Mouse (Mus musculus) forebrain, postnatal 0 days (tissue): ENCODE results near the gene Anks6. TPM values are rescaled to one million over a fixed set of nuclear protein-coding genes. Genes with fewer than 3 reads are reported as not detected.

Source experiments
- ATAC-seq: fragments of 200-750 bp; cut with Nextera tagmentation; 2 replicates; pipeline ENCODE4 v1.8.0; 2017; ENCODE audit warnings: mild to moderate bottlenecking, moderate library complexity
- DNase-seq: peaks from one replicate; pipeline ENCODE4 v3.0.0-alpha.2; 2015
- H3K27ac ChIP-seq: fragments of 300-500 bp; sonication (generic); 2 replicates; pipeline ENCODE4 v1.5.1; 2014; ENCODE audit warnings: low read depth, mild to moderate bottlenecking, antibody characterized with exemption, low read length, moderate library complexity, mixed read lengths
- H3K27me3 ChIP-seq: fragments of 300-500 bp; sonication (generic); 2 replicates; pipeline ENCODE4 v1.6.1; 2014; ENCODE audit warnings: mild to moderate bottlenecking, low read length, mixed read lengths; ENCODE audit not compliant: insufficient read depth
- H3K36me3 ChIP-seq: fragments of 300-500 bp; sonication (generic); 2 replicates; pipeline ENCODE4 v1.6.1; 2014; ENCODE audit warnings: mild to moderate bottlenecking, moderate library complexity; ENCODE audit not compliant: insufficient read depth
- H3K4me1 ChIP-seq: fragments of 300-500 bp; sonication (generic); 2 replicates; pipeline ENCODE4 v1.6.1; 2014; ENCODE audit warnings: antibody characterized with exemption; ENCODE audit not compliant: insufficient read depth
- H3K4me2 ChIP-seq: fragments of 300-500 bp; sonication (generic); 2 replicates; pipeline ENCODE4 v1.6.1; 2014; ENCODE audit warnings: low read depth, mild to moderate bottlenecking, moderate library complexity
- H3K4me3 ChIP-seq: fragments of 300-500 bp; sonication (generic); 2 replicates; pipeline ENCODE4 v1.5.1; 2014; ENCODE audit warnings: low read depth, low read length, mixed read lengths
- H3K9ac ChIP-seq: fragments of 300-500 bp; sonication (generic); 2 replicates; pipeline ENCODE4 v1.6.1; 2014; ENCODE audit warnings: mild to moderate bottlenecking
- H3K9me3 ChIP-seq: fragments of 300-500 bp; sonication (generic); 2 replicates; pipeline ENCODE4 v1.6.1; 2016; ENCODE audit warnings: low read length
- CTCF ChIP-seq: sonication (generic); IDR thresholded peaks from 2 replicates; pipeline ENCODE4 v1.5.1; 2016; ENCODE audit warnings: antibody characterized with exemption, control low read depth, low read depth
- WGBS: fragments of 180-500 bp; shearing (Covaris S2); extraction: QIAGEN DNeasy Blood & Tissue Kit; methylation state at CpG from one replicate; pipeline ENCODE4 v1.1.7; 2014; 5-methylcytosine and 5-hydroxymethylcytosine counted together
- polyA plus RNA-seq: library from polyadenylated mRNA; unstranded; fragments of >200 nt; fragmentation: Nextera tagmentation; extraction: Ambion mirVana; gene quantifications from 2 replicates; pipeline ENCODE4 v1.2.1, GENCODE M21; 2015
- total RNA-seq: library from RNA; depleted of rRNA; stranded (reverse); fragments of >200 nt; gene quantifications from 2 replicates; pipeline ENCODE4 v1.2.3, GENCODE M21; 2014; rRNA removed

Anks6 gene
- total and polyA plus RNA-seq, 2 experiments from 2014 or later, result 2.1 to 11.0 TPM

DNA sequence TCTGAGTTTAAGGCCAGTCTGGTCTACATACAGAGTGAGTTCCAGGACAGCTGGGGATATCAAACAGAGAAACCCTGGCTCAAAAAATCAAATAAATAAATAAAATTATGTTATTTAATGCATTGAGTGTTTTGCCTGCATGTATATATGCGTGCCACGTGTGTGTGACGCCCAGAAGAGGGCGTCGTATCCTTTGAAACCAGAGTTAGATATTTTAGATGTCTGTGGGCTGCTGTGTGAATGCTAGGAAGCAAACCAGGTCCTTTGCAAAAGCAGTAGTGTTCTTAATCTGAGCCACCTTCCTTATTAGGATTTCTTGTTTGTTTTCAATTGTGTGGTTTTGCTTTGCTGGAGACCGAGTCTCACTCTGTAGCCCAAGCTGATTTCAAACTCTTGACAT, 78.9 kb downstream of the Anks6 start:
- Histone ChIP-seq H3K4me3 (no peak overlapping the region), H3K4me2 (no peak overlapping the region), H3K9me3 (no peaks in the 10 kb centered on the region), H3K27ac (no peak overlapping the region), H3K9ac (no peak overlapping the region), H3K27me3 (no peaks in the 10 kb centered on the region), H3K4me1 (no peaks in the 10 kb centered on the region), H3K36me3 (no peaks in the 10 kb centered on the region)
- DNase-seq, result no peak
- WGBS, result 89% methylated on average over 6 of the region's 6 CpGs
- no peak for ATAC-seq
- TF ChIP-seq CTCF, result no peak

GRCm38 (mm10) chr4:46977161-46977560, 80.1 kb downstream of the Anks6 start:
- Histone ChIP-seq H3K4me2 (no peak overlapping the region), H3K4me3 (no peak overlapping the region), H3K4me1 (no peaks in the 10 kb centered on the region), H3K9ac (no peak overlapping the region), H3K9me3 (no peaks in the 10 kb centered on the region), H3K36me3 (no peaks in the 10 kb centered on the region), H3K27ac (no peak overlapping the region), H3K27me3 (no peaks in the 10 kb centered on the region)
- 92% methylated on average over 7 of the region's 7 CpGs for WGBS
- no peak for TF ChIP-seq CTCF
- ATAC-seq (no peak), DNase-seq (no peak)

- H3K27me3 ChIP-seq, result no peaks in the 10 kb centered on the region
- 70% methylated on average over 11 of the region's 11 CpGs for WGBS
- DNase-seq, result no peak
Measured at GRCm38 (mm10) chr4:46976671-46977071, 80.6 kb downstream of the Anks6 start.

DNA sequence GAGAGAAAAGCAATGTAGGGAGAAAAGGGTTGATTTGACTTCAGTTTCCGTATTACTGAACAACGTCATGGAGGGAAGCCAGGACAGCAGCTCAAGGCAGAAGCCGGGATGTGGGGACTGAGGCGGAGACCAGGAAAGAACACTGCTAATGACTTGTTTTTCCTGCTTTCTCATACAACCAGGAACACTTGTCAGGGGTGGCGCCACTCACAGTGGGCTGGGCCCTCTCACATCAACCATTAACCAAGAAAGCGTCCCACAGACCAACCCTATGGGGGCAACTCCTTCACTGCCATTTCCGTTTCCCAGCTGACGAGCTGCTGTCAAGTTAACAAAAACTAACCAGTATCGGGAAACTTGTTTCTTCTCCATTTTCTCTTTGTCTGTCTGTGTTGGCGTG, 83.9 kb downstream of the Anks6 start:
- no peaks in the 10 kb centered on the region for H3K4me1 ChIP-seq
- H3K9me3 ChIP-seq, result no peaks in the 10 kb centered on the region
- H3K27me3 ChIP-seq, result no peaks in the 10 kb centered on the region
- H3K4me2 ChIP-seq, result no peak overlapping the region
- no peak for DNase-seq
- H3K36me3 ChIP-seq, result no peaks in the 10 kb centered on the region
- 68% methylated on average over 10 of the region's 10 CpGs for WGBS
- no peak overlapping the region for H3K27ac ChIP-seq
- no peak overlapping the region for H3K4me3 ChIP-seq
- TF ChIP-seq CTCF, result no peak
- no peak for ATAC-seq
- no peak overlapping the region for H3K9ac ChIP-seq

More at GRCm38 (mm10) chr4:46976671-46977071, 80.6 kb downstream of the Anks6 start:
- H3K4me3 ChIP-seq, result no peak overlapping the region
- no peaks in the 10 kb centered on the region for H3K36me3 ChIP-seq
- H3K9ac ChIP-seq, result no peak overlapping the region
- H3K9me3 ChIP-seq, result no peaks in the 10 kb centered on the region
- H3K4me2 ChIP-seq, result no peak overlapping the region
- no peak overlapping the region for H3K27ac ChIP-seq
- peak; percentile 23; the same call in 1 of the 2 replicates for ATAC-seq
- no peaks in the 10 kb centered on the region for H3K4me1 ChIP-seq
- TF ChIP-seq CTCF, result no peak

DNA sequence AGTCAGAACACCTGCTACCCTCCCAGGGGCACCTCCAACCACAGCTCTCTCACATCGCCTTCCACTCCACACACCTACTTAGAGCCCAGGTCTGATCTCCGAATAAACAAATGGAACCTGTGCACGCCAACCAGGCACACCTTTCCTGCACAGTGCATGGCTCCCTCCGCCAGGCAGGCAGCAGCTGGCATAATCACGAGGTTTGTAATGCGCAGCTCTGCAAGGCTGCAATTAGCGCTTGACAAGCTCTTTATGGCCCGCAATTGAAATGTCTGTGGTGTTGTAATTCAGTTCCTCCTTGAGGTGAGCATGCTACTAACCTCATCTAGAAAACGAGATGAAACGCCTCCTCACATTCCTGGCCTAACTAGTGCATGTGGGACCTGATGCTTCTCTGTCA, 89.2 kb downstream of the Anks6 start:
- Histone ChIP-seq H3K4me2 (no peak overlapping the region), H3K4me1 (no peaks in the 10 kb centered on the region), H3K4me3 (no peak overlapping the region), H3K27me3 (no peaks in the 10 kb centered on the region), H3K27ac (no peak overlapping the region), H3K36me3 (no peaks in the 10 kb centered on the region), H3K9ac (no peak overlapping the region), H3K9me3 (no peaks in the 10 kb centered on the region)
- DNase-seq (no peak), ATAC-seq (peak; percentile 58)
- WGBS, result 80% methylated on average over 10 of the region's 10 CpGs
- no peak for TF ChIP-seq CTCF

DNA sequence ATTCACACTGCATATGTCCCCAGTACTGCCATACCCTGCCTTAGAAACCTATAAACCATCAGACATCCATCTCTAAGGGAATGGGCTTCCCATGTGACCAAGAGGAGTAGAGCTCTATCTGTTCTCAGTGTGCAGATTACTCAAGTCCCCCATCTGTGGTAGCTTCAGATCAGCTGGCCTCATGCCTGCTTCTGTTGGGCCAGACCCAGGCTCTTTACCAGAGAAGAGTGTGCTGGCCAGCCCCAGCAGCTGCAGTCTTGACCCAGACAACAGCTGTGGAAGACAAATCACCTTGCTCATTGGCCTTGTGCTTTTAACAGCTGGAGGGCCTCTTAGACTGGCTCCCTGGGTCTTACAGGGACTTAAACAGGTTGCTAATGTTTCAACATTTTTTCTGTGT, 90.7 kb downstream of the Anks6 start:
- no peaks in the 10 kb centered on the region for H3K27me3 ChIP-seq
- H3K9me3 ChIP-seq, result no peaks in the 10 kb centered on the region
- no peak overlapping the region for H3K4me2 ChIP-seq
- H3K36me3 ChIP-seq, result no peaks in the 10 kb centered on the region
- TF ChIP-seq CTCF, result no peak
- ATAC-seq (no peak), DNase-seq (no peak)
- H3K4me3 ChIP-seq, result no peak overlapping the region
- H3K9ac ChIP-seq, result no peak overlapping the region
- H3K4me1 ChIP-seq, result no peaks in the 10 kb centered on the region
- no peak overlapping the region for H3K27ac ChIP-seq

Other genes starting within 250 kb of the Anks6 start
- gene Gabbr2, start 65.6 kb downstream of the Anks6 start, total RNA-seq, result 51.8 and 65.3 TPM in 2 replicates
- gene Gabbr2, start 65.6 kb downstream of the Anks6 start, polyA plus RNA-seq, result 6.4 and 14.7 TPM in 2 replicates
- gene Galnt12, start 34.5 kb upstream of the Anks6 start, total RNA-seq, result 1.4 and 1.5 TPM in 2 replicates
- gene Galnt12, start 34.5 kb upstream of the Anks6 start, polyA plus RNA-seq, result 0.84 and 1.2 TPM in 2 replicates
- 6.2 TPM in 2 replicates for gene Col15a1, start 150.7 kb upstream of the Anks6 start, total RNA-seq
- 2.0 and 2.5 TPM in 2 replicates for gene Col15a1, start 150.7 kb upstream of the Anks6 start, polyA plus RNA-seq